Mouse (Mus musculus): Measurements from ENCODE around the gene Gsn.

DNA sequence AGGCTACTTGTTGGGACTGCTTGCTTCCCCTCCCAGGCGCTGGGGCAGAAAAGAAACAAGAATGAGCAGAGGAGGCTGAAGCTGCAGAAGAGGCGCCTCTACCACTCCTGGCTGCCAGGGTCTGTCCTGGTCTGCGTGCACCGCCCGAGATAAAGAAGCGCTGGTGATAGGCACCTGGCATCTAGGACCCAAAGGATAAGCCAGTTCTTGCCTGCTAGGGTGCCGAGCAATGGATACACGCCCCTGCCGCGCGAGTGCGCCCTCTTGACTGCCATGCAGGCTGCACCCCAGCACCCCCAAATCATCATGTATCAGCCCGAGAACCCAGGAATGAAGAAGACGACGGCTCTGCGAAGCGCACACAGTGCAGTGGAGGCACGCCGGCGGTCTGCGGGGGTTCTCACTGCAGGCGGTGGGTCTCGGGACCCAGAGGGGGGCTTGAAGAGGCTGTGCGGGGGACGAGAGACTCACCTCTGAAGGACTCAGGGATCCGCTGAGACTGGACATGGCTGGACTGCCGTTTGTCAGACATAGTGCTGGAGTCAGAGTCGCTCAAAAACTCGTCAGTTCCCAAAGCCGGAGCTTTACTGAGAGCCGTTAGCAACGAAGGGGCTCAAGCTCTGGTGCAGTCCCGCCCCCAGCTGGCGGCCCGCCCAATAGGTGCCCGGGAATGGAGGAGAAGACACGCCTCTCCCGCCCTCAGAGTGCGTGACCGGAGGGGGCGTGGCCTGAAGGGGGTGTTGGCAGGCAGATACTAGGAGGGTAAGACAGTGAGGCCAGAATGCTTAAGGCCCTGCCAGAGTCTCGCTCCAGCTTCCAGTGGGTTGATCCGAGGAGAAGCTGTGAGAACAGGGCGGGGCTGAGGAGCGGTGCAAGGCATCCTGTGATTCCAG is 80.5 kb downstream of the Gsn start, which contains the start of gene Stom:
- TF ChIP-seq POLR2A (IDR thresholded peaks at IDR 0.05; ENCODE audit: extremely low read depth, insufficient read depth, low read length) (peak; percentile 66), CTCF (IDR thresholded peaks at IDR 0.05; ENCODE audit: extremely low read depth, insufficient read depth, low read length) (no peak)

All from cortical plate, adult 2 months (tissue).